Mouse (Mus musculus): Measurements from ENCODE around the gene Tead2. TPM values are rescaled to one million over a fixed set of nuclear protein-coding genes. Genes with fewer than 3 reads are reported as not detected.

Tead2 gene
- polyA plus RNA-seq, 1 experiment from 2014 or later: 134 TPM

DNA sequence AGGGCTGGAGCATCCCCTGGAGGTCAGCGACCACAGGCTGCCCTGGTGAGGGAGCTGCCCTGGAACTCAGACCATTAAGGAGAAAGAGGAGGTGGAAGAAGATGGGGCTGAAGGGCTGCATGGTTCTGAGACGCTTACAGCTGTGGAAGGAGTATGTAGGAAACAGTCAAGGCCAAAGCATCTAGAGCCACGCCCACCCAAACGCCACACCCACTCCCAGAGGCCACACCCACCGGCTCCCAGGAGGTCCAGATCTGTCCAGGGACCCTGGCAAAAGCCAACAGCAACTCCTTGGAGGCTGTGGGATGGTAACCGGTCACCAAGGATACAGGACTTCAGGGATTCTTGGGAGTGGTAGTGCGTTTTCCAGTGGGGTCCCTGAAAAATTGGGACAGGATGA, 37.0 kb upstream of the Tead2 start:
- H3K9me3 ChIP-seq: no peaks in the 10 kb centered on the region
- H3K27ac ChIP-seq: no peak overlapping the region
- no peaks in the 10 kb centered on the region for H3K36me3 ChIP-seq
- no peak overlapping the region for H3K4me3 ChIP-seq
- H3K4me2 ChIP-seq: no peak overlapping the region
- peaks cover 98% of the 10 kb centered on the region for H3K27me3 ChIP-seq
- H3K4me1 ChIP-seq: peaks cover 33% of the 10 kb centered on the region
- no peak for ATAC-seq (ENCODE audit: insufficient number of reproducible peaks, low FRiP score, low TSS enrichment, low read depth)
- no peak overlapping the region for H3K9ac ChIP-seq
- WGBS: 25% methylated on average over 7 of the region's 7 CpGs

- ATAC-seq (ENCODE audit: insufficient number of reproducible peaks, low FRiP score, low TSS enrichment, low read depth): no peak
- Histone ChIP-seq H3K4me3 (no peak within 1 kb of the TSS), H3K9ac (no peak within 1 kb of the TSS), H3K36me3 (no peaks in the 10 kb centered on the region), H3K4me1 (peaks cover 33% of the 10 kb centered on the region), H3K27ac (no peak within 1 kb of the TSS), H3K4me2 (no peak within 1 kb of the TSS), H3K9me3 (no peaks in the 10 kb centered on the region), H3K27me3 (peaks cover 100% of the 10 kb centered on the region)
- WGBS: 23% methylated on average over 7 of the region's 7 CpGs
Measured at GRCm38 (mm10) chr7:45179469-45179868, 36.1 kb upstream of the Tead2 start, which contains the start of gene Gfy. Gfy (minus strand) TSS chr7:45179569.

DNA sequence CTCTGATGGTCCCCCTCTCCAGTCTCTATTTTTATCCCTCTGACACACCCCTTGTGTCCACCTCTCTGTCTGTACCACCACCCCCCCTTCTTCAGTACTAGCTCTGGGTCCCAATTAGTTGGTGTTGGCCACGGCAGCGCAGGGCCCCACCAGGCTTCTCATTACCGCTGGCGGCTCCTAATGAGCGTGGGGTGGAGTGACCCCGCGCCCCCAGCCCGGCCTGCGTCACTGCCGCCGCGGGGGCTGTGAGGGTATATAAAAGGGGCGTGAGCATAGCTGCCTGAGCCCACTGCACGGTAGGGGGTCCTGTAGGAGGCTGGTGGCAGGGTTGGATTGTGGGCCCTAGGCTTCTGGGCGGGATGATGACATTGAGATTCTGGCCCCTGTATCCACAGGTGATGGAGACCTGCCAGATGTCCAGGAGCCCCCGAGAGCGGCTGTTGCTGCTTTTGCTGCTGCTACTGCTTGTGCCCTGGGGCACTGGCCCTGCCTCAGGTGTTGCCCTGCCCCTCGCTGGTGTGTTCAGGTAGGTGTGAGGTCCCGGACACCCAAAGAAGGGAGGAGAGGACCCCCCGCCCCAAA, 34.6 kb upstream of the Tead2 start, which contains the start of gene Pth2:
Gene Pth2 (plus strand): TSS at position 100 of the 582 bp plus-strand sequence.
- peak within 1 kb of the TSS; percentile 4; the same call in 1 of the 2 replicates for H3K4me3 ChIP-seq
- H3K4me2 ChIP-seq: no peak within 1 kb of the TSS
- no peak for ATAC-seq (ENCODE audit: insufficient number of reproducible peaks, low FRiP score, low TSS enrichment, low read depth)
- H3K9ac ChIP-seq: no peak within 1 kb of the TSS
- 10% methylated on average over 20 of the region's 20 CpGs for WGBS
- H3K4me1 ChIP-seq: peaks cover 22% of the 10 kb centered on the region
- no peaks in the 10 kb centered on the region for H3K36me3 ChIP-seq
- no peaks in the 10 kb centered on the region for H3K9me3 ChIP-seq
- H3K27me3 ChIP-seq: peaks cover 99% of the 10 kb centered on the region
- H3K27ac ChIP-seq: no peak within 1 kb of the TSS

DNA sequence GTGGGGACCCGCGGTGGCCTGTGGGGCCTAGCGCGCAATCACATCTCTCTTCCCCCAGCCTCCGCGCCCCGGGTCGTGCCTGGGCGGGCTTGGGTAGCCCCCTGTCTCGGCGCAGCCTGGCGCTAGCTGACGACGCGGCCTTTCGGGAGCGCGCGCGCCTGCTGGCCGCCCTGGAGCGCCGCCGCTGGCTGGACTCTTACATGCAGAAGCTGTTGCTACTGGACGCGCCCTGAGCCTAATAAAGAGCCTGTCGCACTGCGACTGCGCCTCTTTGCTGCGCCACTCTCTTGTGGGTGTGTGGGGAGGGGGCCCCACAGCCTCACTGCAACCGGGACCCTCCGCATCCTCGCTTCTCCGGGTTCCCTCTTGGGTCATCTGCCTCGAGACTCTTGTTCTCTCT, 34.0 kb upstream of the Tead2 start:
- no peak overlapping the region for H3K27ac ChIP-seq
- peaks cover 17% of the 10 kb centered on the region for H3K4me1 ChIP-seq
- no peak for ATAC-seq (ENCODE audit: insufficient number of reproducible peaks, low FRiP score, low TSS enrichment, low read depth)
- peak overlapping the region; percentile 4; the same call in 1 of the 2 replicates for H3K4me3 ChIP-seq
- no peak overlapping the region for H3K4me2 ChIP-seq
- no peaks in the 10 kb centered on the region for H3K36me3 ChIP-seq
- WGBS: 4% methylated on average over 34 of the region's 35 CpGs
- no peak overlapping the region for H3K9ac ChIP-seq
- no peaks in the 10 kb centered on the region for H3K9me3 ChIP-seq
- H3K27me3 ChIP-seq: peaks cover 99% of the 10 kb centered on the region

- under 1% methylated on average over 34 of the region's 34 CpGs for WGBS
- H3K9me3 ChIP-seq: no peaks in the 10 kb centered on the region
- H3K9ac ChIP-seq: no peak overlapping the region
- peak; percentile 80 for ATAC-seq (ENCODE audit: insufficient number of reproducible peaks, low FRiP score, low TSS enrichment, low read depth)
- H3K4me2 ChIP-seq: peak overlapping the region; percentile 55
- no peak overlapping the region for H3K27ac ChIP-seq
- H3K36me3 ChIP-seq: no peaks in the 10 kb centered on the region
- H3K27me3 ChIP-seq: peaks cover 93% of the 10 kb centered on the region
- peaks cover 13% of the 10 kb centered on the region for H3K4me1 ChIP-seq
- peak overlapping the region; percentile 30 for H3K4me3 ChIP-seq
Measured at GRCm38 (mm10) chr7:45182199-45182601, 33.4 kb upstream of the Tead2 start.

GRCm38 (mm10) chr7:45182606-45183005, 32.9 kb upstream of the Tead2 start:
- no peak overlapping the region for H3K9ac ChIP-seq
- ATAC-seq (ENCODE audit: insufficient number of reproducible peaks, low FRiP score, low TSS enrichment, low read depth): no peak
- H3K36me3 ChIP-seq: no peaks in the 10 kb centered on the region
- peaks cover 13% of the 10 kb centered on the region for H3K4me1 ChIP-seq
- 17% methylated on average over 11 of the region's 11 CpGs for WGBS
- H3K9me3 ChIP-seq: no peaks in the 10 kb centered on the region
- peaks cover 89% of the 10 kb centered on the region for H3K27me3 ChIP-seq
- H3K4me2 ChIP-seq: peak overlapping the region; percentile 55
- H3K4me3 ChIP-seq: peak overlapping the region; percentile 30
- no peak overlapping the region for H3K27ac ChIP-seq

DNA sequence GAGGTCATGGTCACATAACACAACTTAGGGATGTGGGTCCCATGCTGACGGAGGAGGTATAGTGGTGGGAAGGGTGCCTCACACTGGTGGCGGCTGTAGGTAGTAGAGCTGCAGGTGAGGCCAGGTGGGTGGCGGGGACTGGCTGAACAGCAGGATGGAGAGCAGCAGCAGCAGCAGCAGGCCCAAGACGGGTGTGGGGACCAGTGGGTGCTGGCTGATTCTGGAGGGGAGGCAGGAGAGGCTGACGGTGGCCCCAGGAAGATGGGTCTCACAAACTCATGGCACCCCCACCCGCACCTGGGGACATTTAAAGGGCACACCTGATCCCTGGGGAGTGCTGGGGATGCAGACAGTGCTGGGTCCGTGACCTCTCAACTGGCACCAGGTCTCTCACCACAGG, 31.9 kb upstream of the Tead2 start:
- peaks cover 13% of the 10 kb centered on the region for H3K4me1 ChIP-seq
- peaks cover 83% of the 10 kb centered on the region for H3K27me3 ChIP-seq
- no peaks in the 10 kb centered on the region for H3K36me3 ChIP-seq
- no peak overlapping the region for H3K4me2 ChIP-seq
- H3K9ac ChIP-seq: no peak overlapping the region
- WGBS: 63% methylated on average over 7 of the region's 7 CpGs
- no peak overlapping the region for H3K4me3 ChIP-seq
- ATAC-seq (ENCODE audit: insufficient number of reproducible peaks, low FRiP score, low TSS enrichment, low read depth): no peak
- no peak overlapping the region for H3K27ac ChIP-seq
- no peaks in the 10 kb centered on the region for H3K9me3 ChIP-seq

- H3K4me1 ChIP-seq: peaks cover 13% of the 10 kb centered on the region
- ATAC-seq (ENCODE audit: insufficient number of reproducible peaks, low FRiP score, low TSS enrichment, low read depth): no peak
- H3K27ac ChIP-seq: no peak overlapping the region
- H3K36me3 ChIP-seq: no peaks in the 10 kb centered on the region
- no peak overlapping the region for H3K9ac ChIP-seq
- no peak overlapping the region for H3K4me3 ChIP-seq
- WGBS: 54% methylated on average over 7 of the region's 7 CpGs
- no peak overlapping the region for H3K4me2 ChIP-seq
- H3K9me3 ChIP-seq: no peaks in the 10 kb centered on the region
- peaks cover 72% of the 10 kb centered on the region for H3K27me3 ChIP-seq
Measured at GRCm38 (mm10) chr7:45185921-45186320, 29.6 kb upstream of the Tead2 start.

DNA sequence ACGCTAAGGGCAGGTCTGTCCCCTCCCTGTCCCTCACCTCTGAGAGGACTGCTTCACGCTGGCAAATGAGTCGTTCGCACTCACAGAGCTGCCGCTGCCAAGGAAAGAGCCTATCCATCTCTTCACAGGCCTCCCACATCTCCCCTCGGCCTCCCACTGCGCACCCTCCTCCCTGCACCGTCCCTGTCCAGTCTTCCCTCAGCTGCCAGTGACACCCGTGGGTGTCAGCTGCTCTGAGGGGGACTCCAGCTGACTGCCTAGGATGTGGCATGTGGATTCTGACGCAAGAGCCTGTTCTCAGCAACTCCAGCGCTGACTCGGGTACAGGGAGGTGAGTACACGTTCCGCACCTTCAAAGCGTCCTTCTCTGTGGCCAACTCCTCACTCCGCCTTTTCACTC, 26.0 kb upstream of the Tead2 start:
- peaks cover 35% of the 10 kb centered on the region for H3K27me3 ChIP-seq
- H3K27ac ChIP-seq: no peak overlapping the region
- H3K36me3 ChIP-seq: no peaks in the 10 kb centered on the region
- no peak for ATAC-seq (ENCODE audit: insufficient number of reproducible peaks, low FRiP score, low TSS enrichment, low read depth)
- H3K4me3 ChIP-seq: no peak overlapping the region
- no peaks in the 10 kb centered on the region for H3K9me3 ChIP-seq
- WGBS: 51% methylated on average over 16 of the region's 16 CpGs
- H3K9ac ChIP-seq: no peak overlapping the region
- peaks cover 10% of the 10 kb centered on the region for H3K4me1 ChIP-seq
- no peak overlapping the region for H3K4me2 ChIP-seq

DNA sequence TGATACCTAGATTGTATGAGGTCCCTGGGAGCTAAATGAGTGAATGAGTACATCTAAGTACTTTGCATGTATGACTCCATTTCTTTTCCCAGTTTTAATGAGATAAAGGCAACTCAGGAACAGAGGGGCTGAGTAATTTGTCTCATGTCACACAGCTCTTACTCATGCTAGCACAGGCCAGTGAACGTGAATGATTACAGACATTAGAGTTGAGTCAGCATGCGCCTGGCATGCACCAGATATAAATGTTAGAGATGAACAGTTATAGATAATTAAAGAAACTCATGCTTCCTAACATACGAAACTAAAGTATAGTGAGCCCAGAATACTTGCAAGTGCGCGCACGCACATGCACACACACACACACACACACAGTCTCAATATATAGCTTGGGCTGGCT, 25.4 kb upstream of the Tead2 start:
- 86% methylated on average over 6 of the region's 6 CpGs for WGBS
- H3K4me3 ChIP-seq: no peak overlapping the region
- H3K9ac ChIP-seq: no peak overlapping the region
- no peaks in the 10 kb centered on the region for H3K9me3 ChIP-seq
- H3K27me3 ChIP-seq: peaks cover 30% of the 10 kb centered on the region
- H3K36me3 ChIP-seq: no peaks in the 10 kb centered on the region
- H3K4me2 ChIP-seq: no peak overlapping the region
- no peak for ATAC-seq (ENCODE audit: insufficient number of reproducible peaks, low FRiP score, low TSS enrichment, low read depth)
- no peak overlapping the region for H3K27ac ChIP-seq
- H3K4me1 ChIP-seq: peaks cover 10% of the 10 kb centered on the region

DNA sequence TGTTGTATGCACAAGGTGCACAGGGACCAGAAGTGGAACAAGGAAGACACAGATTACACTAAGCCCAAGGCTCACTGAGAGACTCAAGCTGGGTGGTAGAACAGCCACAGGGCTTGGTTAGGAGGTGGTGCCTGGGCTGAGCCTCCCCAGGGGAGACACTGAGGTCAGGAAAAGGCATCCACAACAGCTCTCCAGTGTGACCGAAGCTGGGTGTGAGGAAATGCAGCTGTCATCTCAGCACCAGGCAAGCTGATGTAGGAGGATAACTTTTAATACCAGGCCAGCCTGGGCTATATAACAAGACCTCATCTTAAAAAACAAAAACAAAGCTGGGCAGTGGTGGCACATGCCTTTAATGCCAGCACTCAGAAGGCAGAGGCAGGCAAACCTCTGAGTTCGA, 24.4 kb upstream of the Tead2 start:
- ATAC-seq (ENCODE audit: insufficient number of reproducible peaks, low FRiP score, low TSS enrichment, low read depth): no peak
- Histone ChIP-seq H3K36me3 (no peaks in the 10 kb centered on the region), H3K4me2 (no peak overlapping the region), H3K4me3 (no peak overlapping the region), H3K27me3 (peaks cover 21% of the 10 kb centered on the region), H3K9me3 (no peaks in the 10 kb centered on the region), H3K27ac (no peak overlapping the region), H3K4me1 (peaks cover 10% of the 10 kb centered on the region), H3K9ac (no peak overlapping the region)
- WGBS: 68% methylated on average over 2 of the region's 2 CpGs

GRCm38 (mm10) chr7:45191803-45192363, 23.7 kb upstream of the Tead2 start:
- Histone ChIP-seq H3K9me3 (no peaks in the 10 kb centered on the region), H3K27me3 (peaks cover 20% of the 10 kb centered on the region), H3K4me1 (peaks cover 10% of the 10 kb centered on the region), H3K4me3 (no peak overlapping the region), H3K4me2 (no peak overlapping the region), H3K27ac (peak overlapping the region; percentile 47; the same call in 1 of the 2 replicates), H3K36me3 (no peaks in the 10 kb centered on the region), H3K9ac (no peak overlapping the region)
- ATAC-seq (ENCODE audit: insufficient number of reproducible peaks, low FRiP score, low TSS enrichment, low read depth): peak; percentile 73
- 4% methylated on average over 8 of the region's 8 CpGs for WGBS

Data from limb, embryonic 15.5 days (tissue).